Mouse (Mus musculus): ENCODE measurements at regions not wholly inside any gene's neighbourhood (a gene's known extent, or its start where the extent isn't known, plus 50 kb on each side); places are given as distances from the start of the nearest gene placed in this dataset.

- Histone ChIP-seq H3K4me1 (ENCODE audit: control insufficient read depth, insufficient read depth, low read length) (no peaks in the 10 kb centered on the region), H3K27ac (ENCODE audit: insufficient read depth, low read length) (no peak overlapping the region), H3K4me3 (ENCODE audit: insufficient read depth, low read length) (no peak overlapping the region)
- TF ChIP-seq POLR2A (IDR thresholded peaks at IDR 0.05; ENCODE audit: extremely low read depth, insufficient read depth, low read length) = no peak
- TF ChIP-seq CTCF (IDR thresholded peaks at IDR 0.05; ENCODE audit: extremely low read depth, insufficient read depth, low read length) = no peak
Observed at GRCm38 (mm10) chr1:119295121-119295520, 126.9 kb downstream of the Inhbb start.

- Histone ChIP-seq H3K4me3 (ENCODE audit: insufficient read depth, low read length) (no peak overlapping the region), H3K27ac (ENCODE audit: insufficient read depth, low read length) (no peak overlapping the region), H3K4me1 (ENCODE audit: control insufficient read depth, insufficient read depth, low read length) (no peaks in the 10 kb centered on the region)
- TF ChIP-seq CTCF (IDR thresholded peaks at IDR 0.05; ENCODE audit: extremely low read depth, insufficient read depth, low read length) = no peak
- TF ChIP-seq POLR2A (IDR thresholded peaks at IDR 0.05; ENCODE audit: extremely low read depth, insufficient read depth, low read length) = no peak
Observed at GRCm38 (mm10) chr1:119293839-119294238, 128.2 kb downstream of the Inhbb start.

- TF ChIP-seq CTCF (IDR thresholded peaks at IDR 0.05; ENCODE audit: extremely low read depth, insufficient read depth, low read length) (no peak), POLR2A (IDR thresholded peaks at IDR 0.05; ENCODE audit: extremely low read depth, insufficient read depth, low read length) (no peak)
- no peak overlapping the region for H3K27ac ChIP-seq (ENCODE audit: insufficient read depth, low read length)
- no peak overlapping the region for H3K4me3 ChIP-seq (ENCODE audit: insufficient read depth, low read length)
- no peaks in the 10 kb centered on the region for H3K4me1 ChIP-seq (ENCODE audit: control insufficient read depth, insufficient read depth, low read length)
Observed at GRCm38 (mm10) chr1:119292216-119292615, 129.8 kb downstream of the Inhbb start.

DNA sequence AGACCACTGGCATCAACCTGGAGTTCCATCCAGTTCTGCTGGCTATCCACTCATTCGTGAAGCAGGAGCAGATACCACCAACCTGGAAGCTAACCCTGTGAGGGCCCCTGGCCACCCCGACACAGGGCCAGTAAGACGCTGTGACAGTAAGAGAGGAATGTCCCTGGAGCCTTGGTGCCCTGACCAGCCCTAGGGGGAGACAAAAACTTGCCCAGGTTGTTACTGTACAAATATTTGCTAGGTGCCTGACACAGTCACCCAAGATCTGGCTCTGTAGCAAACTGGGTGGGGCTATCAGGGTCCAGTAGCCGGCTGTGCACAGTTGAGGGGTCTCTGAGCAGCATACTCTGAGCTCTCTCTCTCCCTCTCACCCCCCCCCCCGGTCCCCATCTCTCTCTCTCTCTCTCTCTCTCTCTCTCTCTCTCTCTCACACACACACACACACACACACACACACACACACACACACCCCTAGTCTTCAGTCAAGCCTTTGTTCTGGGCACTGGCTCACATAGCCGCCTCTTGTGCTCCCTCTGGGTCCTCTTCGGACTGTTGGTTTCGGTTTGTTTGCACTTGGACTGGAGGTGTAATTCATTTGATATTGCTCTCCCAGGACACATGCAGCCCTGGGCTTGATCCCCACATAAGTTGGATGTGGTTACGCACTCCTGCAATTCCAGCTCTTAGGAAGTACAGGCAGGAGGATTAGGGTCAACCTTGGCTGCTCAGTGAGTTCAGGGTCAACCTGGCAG, 131.7 kb downstream of the Inhbb start:
- H3K4me1 ChIP-seq (ENCODE audit: control insufficient read depth, insufficient read depth, low read length) = no peaks in the 10 kb centered on the region
- H3K4me3 ChIP-seq (ENCODE audit: insufficient read depth, low read length) = no peak overlapping the region; the same call in 1 of the 2 replicates
- no peak overlapping the region for H3K27ac ChIP-seq (ENCODE audit: insufficient read depth, low read length)
- TF ChIP-seq POLR2A (IDR thresholded peaks at IDR 0.05; ENCODE audit: extremely low read depth, insufficient read depth, low read length) (no peak), CTCF (IDR thresholded peaks at IDR 0.05; ENCODE audit: extremely low read depth, insufficient read depth, low read length) (no peak)

DNA sequence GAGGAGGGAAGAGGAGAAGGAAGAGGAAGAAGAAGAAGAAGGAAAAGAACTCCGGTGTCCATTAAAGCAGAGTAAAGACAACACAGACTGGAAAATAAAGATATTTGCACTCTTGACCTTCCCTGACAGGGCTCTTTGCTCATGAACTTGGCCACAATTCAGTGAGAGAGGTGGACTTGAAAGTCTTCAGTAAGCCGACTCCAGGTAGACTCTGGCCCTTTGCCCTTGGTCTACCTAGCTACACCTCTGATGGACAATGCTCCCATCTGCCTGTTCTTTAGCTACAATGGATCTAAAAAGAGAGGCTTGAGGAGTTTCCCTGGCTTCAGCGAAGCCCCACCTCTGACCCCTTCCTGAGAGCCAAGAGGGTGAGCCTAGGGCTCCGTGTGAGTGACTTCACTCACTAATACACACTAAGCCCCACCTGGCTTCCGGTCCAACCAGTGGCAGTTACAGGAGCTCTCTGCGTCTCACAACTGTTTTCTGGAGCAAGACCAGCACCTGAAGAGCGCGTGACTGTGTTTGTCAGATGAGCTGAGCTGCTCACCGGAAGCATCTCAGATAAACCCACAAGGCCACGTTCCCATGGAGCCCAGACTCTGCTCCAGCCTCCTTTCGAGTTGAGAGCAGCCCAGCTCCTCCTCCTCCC, 132.4 kb downstream of the Inhbb start:
- no peak overlapping the region for H3K4me3 ChIP-seq (ENCODE audit: insufficient read depth, low read length)
- TF ChIP-seq POLR2A (IDR thresholded peaks at IDR 0.05; ENCODE audit: extremely low read depth, insufficient read depth, low read length) (no peak), CTCF (IDR thresholded peaks at IDR 0.05; ENCODE audit: extremely low read depth, insufficient read depth, low read length) (no peak)
- no peaks in the 10 kb centered on the region for H3K4me1 ChIP-seq (ENCODE audit: control insufficient read depth, insufficient read depth, low read length)
- H3K27ac ChIP-seq (ENCODE audit: insufficient read depth, low read length) = no peak overlapping the region

DNA sequence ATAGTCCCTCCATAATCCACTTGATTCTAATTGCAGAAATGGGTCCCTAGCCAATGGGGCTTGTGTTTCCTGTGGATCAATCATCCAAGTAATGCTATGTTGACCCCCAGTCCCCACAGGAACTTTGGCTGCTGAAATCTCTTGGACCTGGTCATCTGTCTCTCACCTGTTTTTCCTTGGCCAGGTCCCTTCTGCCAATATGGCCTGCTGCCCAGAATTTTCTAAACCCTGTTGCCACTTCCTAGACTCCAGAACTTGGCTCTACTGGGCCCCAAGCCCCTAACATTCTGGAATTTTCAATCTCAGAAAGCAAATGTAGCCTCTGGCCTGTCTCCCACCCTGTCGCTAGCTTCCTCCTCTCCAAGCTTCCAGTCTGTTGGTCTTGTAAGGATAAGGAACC, 139.6 kb downstream of the Inhbb start:
- TF ChIP-seq POLR2A (IDR thresholded peaks at IDR 0.05; ENCODE audit: extremely low read depth, insufficient read depth, low read length) (no peak), CTCF (IDR thresholded peaks at IDR 0.05; ENCODE audit: extremely low read depth, insufficient read depth, low read length) (no peak)
- H3K4me3 ChIP-seq (ENCODE audit: insufficient read depth, low read length) = no peak overlapping the region
- H3K27ac ChIP-seq (ENCODE audit: insufficient read depth, low read length) = no peak overlapping the region
- H3K4me1 ChIP-seq (ENCODE audit: control insufficient read depth, insufficient read depth, low read length) = no peaks in the 10 kb centered on the region

GRCm38 (mm10) chr1:119279261-119279660, 142.8 kb downstream of the Inhbb start:
- Histone ChIP-seq H3K27ac (ENCODE audit: insufficient read depth, low read length) (no peak overlapping the region), H3K4me1 (ENCODE audit: control insufficient read depth, insufficient read depth, low read length) (no peaks in the 10 kb centered on the region), H3K4me3 (ENCODE audit: insufficient read depth, low read length) (no peak overlapping the region)
- TF ChIP-seq POLR2A (IDR thresholded peaks at IDR 0.05; ENCODE audit: extremely low read depth, insufficient read depth, low read length) (no peak), CTCF (IDR thresholded peaks at IDR 0.05; ENCODE audit: extremely low read depth, insufficient read depth, low read length) (no peak)

GRCm38 (mm10) chr1:119278528-119279201, 143.4 kb downstream of the Inhbb start:
- Histone ChIP-seq H3K4me3 (ENCODE audit: insufficient read depth, low read length) (no peak overlapping the region), H3K4me1 (ENCODE audit: control insufficient read depth, insufficient read depth, low read length) (no peaks in the 10 kb centered on the region), H3K27ac (ENCODE audit: insufficient read depth, low read length) (no peak overlapping the region)
- TF ChIP-seq POLR2A (IDR thresholded peaks at IDR 0.05; ENCODE audit: extremely low read depth, insufficient read depth, low read length) (no peak), CTCF (IDR thresholded peaks at IDR 0.05; ENCODE audit: extremely low read depth, insufficient read depth, low read length) (no peak)

GRCm38 (mm10) chr1:119277990-119278389, 144.1 kb downstream of the Inhbb start:
- no peak overlapping the region for H3K4me3 ChIP-seq (ENCODE audit: insufficient read depth, low read length)
- no peak overlapping the region for H3K27ac ChIP-seq (ENCODE audit: insufficient read depth, low read length)
- TF ChIP-seq POLR2A (IDR thresholded peaks at IDR 0.05; ENCODE audit: extremely low read depth, insufficient read depth, low read length) = no peak
- no peak for TF ChIP-seq CTCF (IDR thresholded peaks at IDR 0.05; ENCODE audit: extremely low read depth, insufficient read depth, low read length)
- no peaks in the 10 kb centered on the region for H3K4me1 ChIP-seq (ENCODE audit: control insufficient read depth, insufficient read depth, low read length)
